Mouse (Mus musculus) C2C12 (cell line): ENCODE measurements around the gene Gpr180. TPM values are rescaled to one million over a fixed set of nuclear protein-coding genes. Genes with fewer than 3 reads are reported as not detected.

Experiments used
- H3K27me3 ChIP-seq: one replicate; pipeline ENCODE4 v1.6.1; 2011; ENCODE audit not compliant: control insufficient read depth, insufficient read depth, insufficient read length
- H3K36me3 ChIP-seq: one replicate; pipeline ENCODE4 v1.6.1; 2011; ENCODE audit not compliant: control insufficient read depth, insufficient read depth
- H3K4me3 ChIP-seq: one replicate; pipeline ENCODE4 v1.5.1; 2011; ENCODE audit warnings: mild to moderate bottlenecking, control low read depth; ENCODE audit not compliant: poor library complexity, insufficient read depth, severe bottlenecking
- H3K79me2 ChIP-seq: one replicate; pipeline ENCODE4 v1.6.1; 2011; ENCODE audit not compliant: control insufficient read depth, insufficient read depth
- H3K79me3 ChIP-seq: one replicate; pipeline ENCODE4 v1.6.1; 2011; ENCODE audit warnings: low read depth, control low read depth
- H3ac ChIP-seq: one replicate; pipeline ENCODE3; 2011; ENCODE audit warnings: low read depth; ENCODE audit not compliant: control insufficient read depth, insufficient read length
- CEBPB ChIP-seq: IDR thresholded peaks from one replicate; pipeline ENCODE4 v1.6.1; 2011; ENCODE audit warnings: low read depth, mild to moderate bottlenecking, control low read depth, moderate library complexity
- CTCF ChIP-seq: IDR thresholded peaks from one replicate; pipeline ENCODE4 v1.5.1; 2011; ENCODE audit not compliant: control insufficient read depth, insufficient read depth, insufficient read length
- FOSL1 ChIP-seq: IDR thresholded peaks from one replicate; pipeline ENCODE4 v1.8.0; 2011; ENCODE audit warnings: mild to moderate bottlenecking, low read length; ENCODE audit not compliant: poor library complexity, insufficient read depth, severe bottlenecking
- MAX ChIP-seq: IDR thresholded peaks from one replicate; pipeline ENCODE4 v1.6.1; 2011; ENCODE audit warnings: mild to moderate bottlenecking, control low read depth
- MYOD1 ChIP-seq: IDR thresholded peaks from one replicate; pipeline ENCODE4 v1.6.1; 2011; ENCODE audit warnings: low read depth; ENCODE audit not compliant: control insufficient read depth, insufficient read length
- MYOG ChIP-seq: IDR thresholded peaks from one replicate; pipeline ENCODE4 v1.6.1; 2011; ENCODE audit not compliant: control insufficient read depth, insufficient read length; ENCODE audit errors: extremely low read depth
- USF1 ChIP-seq: IDR thresholded peaks from one replicate; pipeline ENCODE4 v1.6.1; 2011; ENCODE audit warnings: low read depth, mild to moderate bottlenecking, control low read depth, moderate library complexity
- polyA plus RNA-seq: library from polyadenylated mRNA; unstranded; fragments of >200 nt; fragmentation: generic; extraction: Trizol; gene quantifications from one replicate; pipeline ENCODE4 v1.2.1, GENCODE M21; 2012; ENCODE audit warnings: missing spikeins

Gpr180 gene
- polyA plus RNA-seq, 1 experiment = 24.4 TPM

- peaks cover 3% of the 10 kb centered on the region for H3K27me3 ChIP-seq
- TF ChIP-seq CEBPB (no peak), MYOG (no peak), MYOD1 (no peak), CTCF (no peak), USF1 (no peak), MAX (no peak), FOSL1 (no peak)
- H3K36me3 ChIP-seq = no peaks in the 10 kb centered on the region
- no peaks in the 10 kb centered on the region for H3K79me2 ChIP-seq
- H3K79me3 ChIP-seq = no peaks in the 10 kb centered on the region
- no peak overlapping the region for H3K4me3 ChIP-seq
- H3ac ChIP-seq = no peak overlapping the region
Measured at GRCm38 (mm10) chr14:118200731-118201130, 63.8 kb downstream of the Gpr180 start.

- Histone ChIP-seq H3K79me2 (no peaks in the 10 kb centered on the region), H3K27me3 (peaks cover 3% of the 10 kb centered on the region), H3K36me3 (no peaks in the 10 kb centered on the region), H3K4me3 (no peak overlapping the region), H3ac (no peak overlapping the region), H3K79me3 (no peaks in the 10 kb centered on the region)
- no peak for TF ChIP-seq MYOG
- no peak for TF ChIP-seq CTCF
- TF ChIP-seq CEBPB = no peak
Measured at GRCm38 (mm10) chr14:118202006-118202405, 65.0 kb downstream of the Gpr180 start.

- Histone ChIP-seq H3K27me3 (peaks cover 3% of the 10 kb centered on the region), H3K4me3 (no peak overlapping the region), H3ac (no peak overlapping the region), H3K36me3 (no peaks in the 10 kb centered on the region), H3K79me2 (no peaks in the 10 kb centered on the region), H3K79me3 (no peaks in the 10 kb centered on the region)
- TF ChIP-seq CEBPB (no peak), MAX (no peak), MYOG (no peak), MYOD1 (no peak), CTCF (no peak), FOSL1 (no peak), USF1 (no peak)
Measured at GRCm38 (mm10) chr14:118203031-118203430, 66.1 kb downstream of the Gpr180 start.

- no peaks in the 10 kb centered on the region for H3K27me3 ChIP-seq
- no peaks in the 10 kb centered on the region for H3K36me3 ChIP-seq
- no peaks in the 10 kb centered on the region for H3K79me3 ChIP-seq
- no peaks in the 10 kb centered on the region for H3K79me2 ChIP-seq
- no peak for TF ChIP-seq MYOG
- no peak overlapping the region for H3ac ChIP-seq
- no peak overlapping the region for H3K4me3 ChIP-seq
Measured at GRCm38 (mm10) chr14:118207347-118207746, 70.4 kb downstream of the Gpr180 start.

GRCm38 (mm10) chr14:118209642-118210041 is 72.7 kb downstream of the Gpr180 start:
- Histone ChIP-seq H3K79me2 (no peaks in the 10 kb centered on the region), H3K36me3 (no peaks in the 10 kb centered on the region), H3ac (no peak overlapping the region), H3K4me3 (no peak overlapping the region), H3K79me3 (no peaks in the 10 kb centered on the region), H3K27me3 (no peaks in the 10 kb centered on the region)
- TF ChIP-seq MYOG (no peak), MYOD1 (no peak), FOSL1 (no peak), MAX (no peak), USF1 (no peak), CTCF (no peak), CEBPB (no peak)

- TF ChIP-seq MAX (no peak), CTCF (no peak), CEBPB (no peak), MYOD1 (no peak), MYOG (no peak), USF1 (no peak), FOSL1 (no peak)
- no peaks in the 10 kb centered on the region for H3K79me2 ChIP-seq
Measured at GRCm38 (mm10) chr14:118212188-118212804, 75.3 kb downstream of the Gpr180 start.

More at GRCm38 (mm10) chr14:118212188-118212804, 75.3 kb downstream of the Gpr180 start:
- H3K79me3 ChIP-seq = no peaks in the 10 kb centered on the region
- no peaks in the 10 kb centered on the region for H3K36me3 ChIP-seq
- H3K27me3 ChIP-seq = peaks cover 4% of the 10 kb centered on the region
- H3K4me3 ChIP-seq = no peak overlapping the region
- no peak overlapping the region for H3ac ChIP-seq

Other genes with a start within 250 kb of the Gpr180 start
- 0.04 TPM for gene Dct, start 84.9 kb upstream of the Gpr180 start, polyA plus RNA-seq
- 13.7 TPM for gene Tgds, start 4.4 kb upstream of the Gpr180 start, polyA plus RNA-seq
- 0.01 TPM for gene Sox21, start 99.9 kb downstream of the Gpr180 start, polyA plus RNA-seq
- not detected for gene Gm9376, start 129.8 kb downstream of the Gpr180 start, polyA plus RNA-seq